Mouse (Mus musculus) adrenal gland, postnatal 4 days (tissue): Measurements from ENCODE around the gene Adpgk. TPM values are rescaled to one million over a fixed set of nuclear protein-coding genes. Genes with fewer than 3 reads are reported as not detected.
A peak's percentile ranks its signal among the peaks of the same experiment; 100 is the strongest.
"Not testable (repeated sequence)": the region's sequence is repeated elsewhere in the genome, so short reads cannot be mapped to it uniquely, and the experiment has no call there.

Source experiments
- DNase-seq, 2 experiments: peaks; one replicate each; pipeline ENCODE4 v3.0.0; 2021 to 2022; ENCODE audit warnings: low spot score in 2 of 2, mixed read lengths in 2 of 2
- total RNA-seq, 2 experiments: library from RNA; stranded (reverse); gene quantifications; 2 replicates each; pipeline ENCODE4 v1.2.3; 2021

Adpgk gene
- total RNA-seq, 2 experiments from 2014 or later: 26.8 to 27.9 TPM

DNA sequence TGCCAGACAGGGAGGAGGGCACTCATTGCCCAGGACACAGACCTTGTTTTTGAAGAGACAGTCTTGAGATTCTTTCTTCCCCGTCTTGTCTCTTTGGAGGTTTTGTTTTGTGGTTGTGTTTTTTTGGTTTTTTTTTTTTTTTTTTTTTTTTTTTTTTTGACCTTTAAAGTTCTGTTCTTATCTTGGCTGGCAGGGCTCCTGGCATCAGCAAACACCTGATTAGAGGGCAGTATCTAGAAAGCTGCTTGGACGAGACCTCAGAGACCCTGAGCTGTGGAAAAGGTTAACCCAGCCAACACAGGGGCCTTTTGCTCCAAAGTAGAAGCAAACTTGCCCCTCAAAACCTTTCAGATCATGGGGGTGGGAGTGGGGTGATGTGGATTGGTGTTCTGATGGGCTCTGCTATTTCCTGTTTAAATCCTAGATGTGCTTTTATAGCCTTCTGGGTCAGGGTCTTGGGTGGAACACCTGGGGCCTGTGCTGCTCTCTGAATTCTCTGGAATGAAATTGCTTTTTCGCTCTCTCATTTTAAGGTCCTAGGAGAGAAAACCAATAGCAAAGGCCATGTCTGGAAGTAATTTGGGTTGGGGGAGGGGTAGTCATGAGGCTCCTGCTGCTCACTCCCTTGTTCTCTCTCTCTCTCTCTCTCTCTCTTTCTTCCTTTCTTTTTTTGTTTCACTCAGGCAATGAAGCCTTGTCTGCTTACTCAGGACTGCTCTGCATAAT lies 2.5 kb upstream of the Adpgk start:
- DNase-seq: no peak

DNA sequence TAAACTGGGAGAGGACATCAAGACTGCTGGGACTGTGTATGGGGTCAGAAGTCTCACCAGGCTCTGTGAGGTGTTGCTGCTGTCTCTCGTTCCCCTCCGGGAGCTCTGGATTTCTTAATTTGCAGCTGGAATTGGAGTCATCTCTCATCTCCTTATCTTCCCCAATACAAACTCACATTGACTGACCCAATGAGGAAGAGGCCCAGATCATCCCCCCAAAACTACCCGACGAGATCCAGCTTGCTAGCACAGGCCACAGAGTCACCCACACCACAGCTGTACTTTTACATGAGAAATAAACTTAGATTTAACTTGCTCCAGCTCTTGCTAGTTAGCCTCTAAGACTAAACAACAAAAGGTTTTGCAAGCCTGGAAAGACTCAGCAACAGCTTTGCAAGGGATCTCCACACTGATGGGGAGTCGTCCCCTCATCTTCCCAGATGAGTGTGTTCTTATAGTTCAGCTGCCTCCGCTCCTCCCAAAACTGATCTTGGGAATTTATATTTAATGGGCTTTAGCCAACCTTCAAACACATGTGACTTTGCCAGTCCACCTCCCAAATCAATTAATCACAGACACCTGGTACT lies 1.7 kb upstream of the Adpgk start:
- DNase-seq: no peak

- DNase-seq: no peak
Measured at GRCm38 (mm10) chr9:59291688-59292492, 532 bp downstream of the Adpgk start.

DNA sequence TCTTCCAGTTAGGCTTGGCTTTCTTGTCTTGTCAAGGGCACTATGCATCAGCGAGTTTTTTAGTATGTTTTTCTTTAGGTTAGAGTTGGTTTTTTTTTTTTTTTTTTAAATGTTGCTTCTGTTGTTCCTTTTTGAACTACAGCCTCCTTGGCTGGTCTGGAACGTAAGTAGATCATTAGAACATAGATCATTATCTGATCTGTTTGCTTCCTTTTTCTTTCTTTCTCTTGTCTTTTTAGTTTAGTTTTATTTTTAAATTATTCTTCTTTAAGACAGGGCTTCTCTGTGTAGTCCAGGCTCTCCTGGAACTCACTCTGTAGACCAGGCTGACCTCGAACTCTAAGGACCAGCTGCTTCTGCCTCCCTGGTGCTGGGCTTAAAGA lies 1.1 kb downstream of the Adpgk start:
- no peak for DNase-seq

GRCm38 (mm10) chr9:59296419-59296818 lies 5.1 kb downstream of the Adpgk start:
- DNase-seq: no peak

DNA sequence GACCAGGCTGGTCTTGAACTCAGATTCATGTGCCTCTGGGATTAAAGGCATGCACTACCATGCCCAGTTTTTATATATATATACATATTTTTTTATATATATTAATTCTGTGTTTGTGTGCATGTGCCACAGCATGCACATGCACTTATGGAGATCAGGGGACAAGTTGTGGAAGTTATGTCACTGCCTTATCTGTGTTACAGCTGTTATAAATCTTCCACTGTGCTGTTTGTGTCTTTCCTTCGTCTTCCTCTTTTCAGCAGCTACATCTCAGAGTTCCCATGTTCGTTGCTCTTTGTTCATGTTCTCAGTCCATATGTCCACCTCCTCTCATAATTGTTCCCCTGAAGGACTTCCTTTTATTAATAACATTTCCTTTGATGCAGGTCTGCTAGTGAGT lies 16.5 kb downstream of the Adpgk start:
- DNase-seq: no peak

DNA sequence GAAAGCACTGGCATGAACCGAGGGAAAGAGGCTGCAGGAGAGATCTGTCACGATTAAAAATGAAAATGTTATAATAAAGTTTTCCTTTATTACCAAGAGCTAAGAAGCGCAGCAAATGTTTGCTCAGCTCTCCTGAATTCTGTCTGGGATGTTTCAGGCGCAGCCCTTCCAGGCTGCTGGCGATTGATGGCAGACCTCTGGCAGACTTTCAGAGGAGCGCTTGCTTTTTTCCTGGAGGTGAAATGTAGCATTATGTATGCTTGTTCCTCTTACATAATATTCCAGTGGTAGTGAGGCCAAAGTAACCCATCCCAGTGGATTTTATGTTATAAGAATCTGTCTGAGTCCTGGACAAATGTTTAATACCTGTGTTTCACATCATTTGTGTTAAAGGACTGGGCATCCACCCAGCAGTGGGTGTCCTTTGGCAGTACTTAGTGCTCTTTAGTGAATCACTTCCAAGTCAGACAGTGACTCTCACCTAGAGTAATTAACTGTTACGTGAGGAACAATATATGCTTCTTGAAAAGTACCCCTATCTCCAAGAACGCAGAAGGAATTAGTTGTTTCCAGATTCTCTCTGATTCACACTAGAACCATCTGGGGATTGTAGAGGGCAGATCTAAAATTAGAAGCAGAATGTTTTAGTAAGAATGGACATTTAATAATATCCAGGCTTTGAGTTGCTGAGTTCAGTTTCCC lies 19.4 kb downstream of the Adpgk start:
- DNase-seq: no peak

DNA sequence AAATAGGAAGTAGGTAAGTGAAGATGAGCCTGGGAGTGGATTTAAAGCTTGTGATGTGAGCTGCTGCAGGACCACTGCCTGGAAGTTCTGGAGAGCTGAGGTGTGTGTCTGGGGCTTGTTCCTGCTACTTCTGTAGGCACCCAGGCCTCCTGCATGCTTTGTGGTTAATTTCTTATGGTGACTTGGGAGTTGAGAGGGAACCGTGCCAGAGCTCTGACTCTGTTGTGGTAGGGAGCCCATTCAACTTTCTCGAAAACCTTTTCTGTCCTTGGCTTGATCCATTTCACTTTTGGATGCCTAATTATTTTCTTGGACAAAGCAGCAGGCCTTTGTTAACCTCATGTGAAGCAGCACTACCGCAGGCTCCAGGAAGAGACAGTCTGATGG lies 19.9 kb downstream of the Adpgk start:
- DNase-seq: no peak

DNA sequence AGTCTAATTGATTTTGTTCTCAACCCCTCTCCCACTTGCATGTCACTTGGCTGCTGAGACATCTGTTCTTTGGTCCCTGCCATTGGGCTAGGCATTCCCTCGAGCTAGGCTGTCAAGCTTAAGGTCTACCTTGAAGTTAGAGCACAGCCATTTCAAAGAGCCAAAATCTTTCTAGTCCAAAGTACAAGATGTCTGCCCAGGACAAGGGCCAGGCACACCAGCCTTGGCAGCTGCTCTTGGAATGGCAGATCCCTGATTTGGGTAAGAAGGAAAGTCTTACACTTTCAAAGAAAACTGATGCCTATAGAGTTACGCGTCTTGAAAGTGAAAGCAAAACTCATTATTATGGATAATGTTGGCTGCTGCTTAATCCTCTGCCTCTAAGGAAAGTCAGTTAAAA lies 24.8 kb downstream of the Adpgk start:
- no peak for DNase-seq

DNA sequence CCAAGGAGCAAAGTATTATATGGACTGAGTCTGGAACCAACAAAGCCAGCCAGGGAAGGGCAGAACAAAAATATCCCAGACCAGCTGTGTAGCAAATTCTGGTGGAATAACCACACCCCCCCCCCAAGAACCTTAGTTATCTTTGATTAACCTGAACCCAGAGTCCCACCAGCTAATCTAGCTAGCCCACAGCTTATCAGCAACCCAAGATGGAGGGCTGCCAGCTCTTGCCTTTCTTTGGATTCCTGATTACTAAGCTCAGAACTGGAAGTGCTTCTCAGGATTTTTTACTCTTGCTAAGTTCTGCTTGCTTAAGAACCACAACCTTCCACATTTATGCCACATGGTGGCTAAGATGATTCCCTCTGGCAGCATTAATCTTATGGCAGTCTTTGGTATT lies 33.0 kb downstream of the Adpgk start:
- DNase-seq: no peak

- no peak for DNase-seq
Measured at GRCm38 (mm10) chr9:59330055-59330454, 38.7 kb downstream of the Adpgk start.

GRCm38 (mm10) chr9:59336539-59336938 lies 45.2 kb downstream of the Adpgk start:
- DNase-seq: no peak

DNA sequence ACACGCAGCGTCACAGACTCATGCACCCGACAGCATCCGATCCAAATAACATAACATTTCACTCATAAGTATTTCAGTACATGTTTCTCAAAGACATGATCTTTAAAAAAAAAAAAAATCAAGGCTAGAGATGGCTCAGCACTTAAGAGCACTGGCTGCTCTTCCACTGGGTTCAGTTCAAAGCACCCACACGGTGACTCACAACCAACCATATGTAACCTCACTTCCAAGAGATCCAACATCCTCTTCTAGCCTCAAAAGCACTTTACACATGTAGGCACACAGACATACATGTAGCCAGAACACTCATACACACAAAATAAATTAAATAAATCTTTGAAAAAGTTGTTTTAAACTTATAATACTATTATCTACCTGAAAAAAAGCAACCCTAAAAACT lies 46.5 kb downstream of the Adpgk start:
- DNase-seq: no peak

- no peak for DNase-seq
Measured at GRCm38 (mm10) chr9:59338411-59338810, 47.1 kb downstream of the Adpgk start.

GRCm38 (mm10) chr9:59339107-59339506 lies 47.7 kb downstream of the Adpgk start:
- DNase-seq: no peak

DNA sequence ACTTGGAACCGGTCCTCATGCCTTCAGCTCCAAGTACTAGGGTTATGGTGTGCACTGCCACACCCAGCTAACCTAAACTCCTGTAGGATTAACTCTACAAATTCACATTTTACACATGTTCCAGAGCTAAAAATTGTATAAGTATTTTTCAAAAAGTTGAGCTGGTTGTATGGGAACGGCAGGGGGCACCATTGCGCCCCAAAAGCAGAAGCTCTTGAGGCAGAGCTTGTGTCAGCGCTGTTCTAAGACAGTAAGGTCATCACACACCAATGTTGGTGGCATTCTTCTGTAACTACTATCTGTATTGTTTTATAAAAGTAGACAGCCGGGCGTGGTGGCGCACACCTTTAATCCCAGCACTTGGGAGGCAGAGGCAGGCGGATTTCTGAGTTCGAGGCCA lies 48.6 kb downstream of the Adpgk start:
- DNase-seq: no peak

DNA sequence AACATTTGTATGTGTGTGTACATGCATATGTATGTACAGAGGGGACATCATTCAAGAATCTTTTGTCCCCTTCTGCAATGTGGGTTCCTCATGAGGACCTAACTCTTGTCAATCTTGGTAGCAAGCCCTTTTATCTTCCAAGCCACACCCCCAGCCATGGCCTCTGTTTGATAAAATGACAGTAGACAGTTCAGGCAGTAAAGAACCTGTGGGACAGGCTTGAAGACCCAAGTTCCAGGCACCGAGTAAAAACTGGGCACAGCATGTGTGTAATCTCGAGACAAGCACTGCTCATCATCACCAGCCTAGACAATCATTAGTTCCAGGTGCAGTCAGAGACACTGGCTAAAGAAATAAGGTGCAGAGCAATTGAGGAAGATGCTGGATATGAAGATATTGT lies 54.8 kb downstream of the Adpgk start:
- DNase-seq: no peak

DNA sequence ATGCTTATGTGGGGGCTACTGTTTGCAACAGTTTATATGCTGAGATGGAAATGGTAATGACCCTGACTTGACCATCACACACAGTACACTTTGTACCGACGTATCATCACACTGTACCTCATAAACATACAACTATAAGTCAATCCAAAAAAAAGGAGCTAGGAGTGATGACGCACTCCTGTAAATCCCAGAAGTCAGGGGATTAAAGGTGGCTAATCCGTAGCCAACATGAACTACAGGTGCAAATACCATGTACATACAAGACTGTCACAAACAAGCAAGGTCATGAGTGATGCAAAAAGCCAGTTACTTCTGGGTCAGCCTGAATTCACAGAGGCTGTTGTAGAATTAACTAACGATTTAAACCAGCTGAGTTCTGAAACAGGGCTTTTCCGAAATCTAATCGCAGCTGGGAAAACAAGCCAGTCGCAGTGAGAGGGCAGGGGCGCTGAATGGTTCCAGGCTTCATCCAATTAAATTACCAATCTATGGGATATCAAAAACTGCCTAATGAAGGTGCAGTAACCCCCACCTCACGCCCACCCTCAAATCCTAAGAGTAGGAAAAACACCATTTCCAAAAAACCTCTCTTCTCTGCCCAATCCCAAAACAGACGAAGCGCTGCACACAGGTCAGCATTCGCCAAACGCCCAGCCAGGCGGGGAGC lies 61.4 kb downstream of the Adpgk start:
- DNase-seq: no peak

- peak; percentile 78 to 90 for DNase-seq
Measured at GRCm38 (mm10) chr9:59353253-59353639, 61.9 kb downstream of the Adpgk start, which contains the start of gene Bbs4. Bbs4 (minus strand) TSS chr9:59353508.

- not testable (repeated sequence) for DNase-seq
Measured at GRCm38 (mm10) chr9:59358041-59358440, 66.7 kb downstream of the Adpgk start.

GRCm38 (mm10) chr9:59360487-59360886 lies 69.1 kb downstream of the Adpgk start:
- not testable (repeated sequence) for DNase-seq
